Mouse (Mus musculus): Measurements from ENCODE around the gene Hist1h2bg. TPM values are rescaled to one million over a fixed set of nuclear protein-coding genes. Genes with fewer than 3 reads are reported as not detected.
"Not testable (repeated sequence)": the region's sequence is repeated elsewhere in the genome, so short reads cannot be mapped to it uniquely, and the experiment has no call there.

Gene Hist1h2bg
- polyA plus RNA-seq, 1 experiment from 2014 or later: 25.4 TPM

DNA sequence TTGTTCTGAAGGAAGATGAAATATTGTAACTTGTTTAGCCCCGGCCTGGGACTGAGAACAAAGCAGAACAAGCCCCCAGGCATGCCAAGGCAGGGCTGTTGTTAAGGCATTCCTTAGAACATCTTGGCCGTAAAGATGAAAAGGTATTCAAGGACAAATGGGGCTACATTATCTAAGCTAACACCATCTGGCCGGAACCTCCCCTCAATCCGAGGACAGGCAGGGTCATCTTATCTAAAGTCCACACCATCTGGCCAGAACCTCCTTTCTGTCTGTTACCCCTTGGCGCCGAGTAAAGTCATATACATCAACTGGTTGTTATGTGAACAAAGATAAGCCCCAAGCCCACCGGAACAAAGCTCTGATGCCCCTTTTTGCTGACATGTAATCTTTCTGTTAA is 20.7 kb downstream of the Hist1h2bg start:
- not testable (repeated sequence) for ATAC-seq (ENCODE audit: insufficient number of reproducible peaks, insufficient read depth, low FRiP score, low TSS enrichment, low read depth); H3K27me3 ChIP-seq; H3K4me3 ChIP-seq (replicated peaks); H3K4me1 ChIP-seq (replicated peaks); H3K4me2 ChIP-seq; H3K27ac ChIP-seq; H3K36me3 ChIP-seq; H3K9me3 ChIP-seq; H3K9ac ChIP-seq (replicated peaks)
- 88% methylated on average over 7 of the region's 7 CpGs for WGBS

DNA sequence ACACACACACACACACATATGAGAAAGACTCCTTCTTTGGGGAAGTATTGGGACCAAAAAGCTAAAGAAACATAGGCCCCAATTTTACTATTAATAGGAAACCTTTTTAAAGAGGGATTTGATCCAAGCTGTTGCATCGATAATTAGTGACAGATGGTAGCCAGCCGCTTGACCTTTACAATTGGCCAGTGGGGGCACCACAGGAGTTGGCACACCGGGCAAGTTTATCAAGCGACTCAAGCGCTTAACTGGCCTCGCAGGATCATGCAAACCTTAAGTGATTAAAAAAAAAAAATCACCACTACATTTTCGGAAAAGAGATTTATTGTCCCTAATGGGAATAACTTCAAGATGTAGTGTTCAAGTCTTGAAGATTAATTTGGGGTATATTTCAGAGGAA is 21.4 kb downstream of the Hist1h2bg start:
- no peak overlapping the region for H3K4me3 ChIP-seq (replicated peaks)
- no peak overlapping the region for H3K9ac ChIP-seq (replicated peaks)
- no peak overlapping the region for H3K4me2 ChIP-seq
- H3K4me1 ChIP-seq (replicated peaks): peaks cover 5% of the 10 kb centered on the region; the same call in 1 of the 2 replicates
- peak overlapping the region; percentile 71; the same call in 1 of the 2 replicates for H3K27ac ChIP-seq
- WGBS: 57% methylated on average over 7 of the region's 7 CpGs
- no peaks in the 10 kb centered on the region for H3K36me3 ChIP-seq
- H3K9me3 ChIP-seq: no peaks in the 10 kb centered on the region
- no peaks in the 10 kb centered on the region for H3K27me3 ChIP-seq
- no peak for ATAC-seq (ENCODE audit: insufficient number of reproducible peaks, insufficient read depth, low FRiP score, low TSS enrichment, low read depth)

DNA sequence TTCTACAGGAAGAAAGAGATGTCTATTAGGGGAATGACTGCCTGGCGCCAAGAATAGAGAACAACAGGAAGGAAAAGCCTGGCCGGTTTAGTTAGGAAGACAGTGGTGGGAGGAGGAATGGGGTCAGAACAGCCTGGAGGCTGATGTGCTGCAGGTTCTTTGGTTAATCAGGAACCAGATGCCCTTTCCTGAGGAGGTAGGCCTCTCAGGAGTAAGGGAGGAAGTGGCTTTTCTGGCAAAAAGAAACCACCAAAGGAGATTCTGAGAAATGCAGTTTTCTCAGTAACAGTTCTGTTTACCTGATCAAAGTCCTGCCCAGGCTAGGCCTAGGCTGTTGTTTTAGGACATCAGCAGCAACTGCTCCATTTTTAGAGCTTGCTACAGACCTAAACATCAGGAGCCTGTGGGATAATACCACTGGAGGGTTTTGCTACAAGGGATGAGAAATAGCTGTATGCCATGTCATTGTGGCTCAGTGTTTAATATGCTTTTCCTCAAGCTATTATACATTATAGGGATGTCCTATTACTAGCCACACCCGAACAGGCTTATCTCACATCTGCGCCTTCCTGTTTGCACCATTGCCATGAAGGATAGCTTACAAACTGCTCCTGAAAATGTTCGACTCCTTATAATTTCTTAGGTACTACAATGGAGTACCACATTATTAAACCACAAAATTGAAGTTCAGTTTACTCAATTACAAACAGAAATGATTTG is 22.0 kb downstream of the Hist1h2bg start:
- Histone ChIP-seq H3K9ac (replicated peaks) (no peak overlapping the region), H3K4me1 (replicated peaks) (peaks cover 5% of the 10 kb centered on the region; the same call in 1 of the 2 replicates), H3K27me3 (no peaks in the 10 kb centered on the region), H3K36me3 (no peaks in the 10 kb centered on the region), H3K4me3 (replicated peaks) (no peak overlapping the region), H3K9me3 (no peaks in the 10 kb centered on the region), H3K27ac (peak overlapping the region; percentile 71), H3K4me2 (no peak overlapping the region)
- 66% methylated on average over 5 of the region's 5 CpGs for WGBS
- ATAC-seq (ENCODE audit: insufficient number of reproducible peaks, insufficient read depth, low FRiP score, low TSS enrichment, low read depth): no peak

DNA sequence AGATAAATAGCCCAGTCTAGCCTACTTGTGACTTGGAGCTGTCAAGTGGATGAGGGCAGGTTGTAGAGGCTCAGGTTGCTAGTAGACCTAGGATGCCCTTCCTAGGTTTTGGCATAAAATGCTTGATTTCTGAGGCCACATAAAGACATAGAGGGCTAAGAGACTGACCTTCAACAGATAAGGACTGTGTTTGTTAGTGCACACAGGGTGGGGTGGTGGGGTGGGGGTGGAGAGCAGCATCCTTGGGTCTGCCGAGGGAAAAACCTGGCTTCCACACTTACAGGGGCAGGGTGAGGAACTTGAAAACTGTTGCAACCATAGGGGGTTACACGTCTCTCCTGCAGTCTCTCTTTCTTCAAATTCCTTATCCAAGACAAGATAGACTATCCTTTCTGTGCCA is 24.0 kb downstream of the Hist1h2bg start:
- Histone ChIP-seq H3K27me3 (no peaks in the 10 kb centered on the region), H3K4me3 (replicated peaks) (no peak overlapping the region), H3K27ac (no peak overlapping the region), H3K4me2 (no peak overlapping the region), H3K36me3 (no peaks in the 10 kb centered on the region), H3K4me1 (replicated peaks) (peaks cover 5% of the 10 kb centered on the region; the same call in 1 of the 2 replicates), H3K9ac (replicated peaks) (no peak overlapping the region), H3K9me3 (no peaks in the 10 kb centered on the region)
- 63% methylated on average over 2 of the region's 2 CpGs for WGBS
- no peak for ATAC-seq (ENCODE audit: insufficient number of reproducible peaks, insufficient read depth, low FRiP score, low TSS enrichment, low read depth)

DNA sequence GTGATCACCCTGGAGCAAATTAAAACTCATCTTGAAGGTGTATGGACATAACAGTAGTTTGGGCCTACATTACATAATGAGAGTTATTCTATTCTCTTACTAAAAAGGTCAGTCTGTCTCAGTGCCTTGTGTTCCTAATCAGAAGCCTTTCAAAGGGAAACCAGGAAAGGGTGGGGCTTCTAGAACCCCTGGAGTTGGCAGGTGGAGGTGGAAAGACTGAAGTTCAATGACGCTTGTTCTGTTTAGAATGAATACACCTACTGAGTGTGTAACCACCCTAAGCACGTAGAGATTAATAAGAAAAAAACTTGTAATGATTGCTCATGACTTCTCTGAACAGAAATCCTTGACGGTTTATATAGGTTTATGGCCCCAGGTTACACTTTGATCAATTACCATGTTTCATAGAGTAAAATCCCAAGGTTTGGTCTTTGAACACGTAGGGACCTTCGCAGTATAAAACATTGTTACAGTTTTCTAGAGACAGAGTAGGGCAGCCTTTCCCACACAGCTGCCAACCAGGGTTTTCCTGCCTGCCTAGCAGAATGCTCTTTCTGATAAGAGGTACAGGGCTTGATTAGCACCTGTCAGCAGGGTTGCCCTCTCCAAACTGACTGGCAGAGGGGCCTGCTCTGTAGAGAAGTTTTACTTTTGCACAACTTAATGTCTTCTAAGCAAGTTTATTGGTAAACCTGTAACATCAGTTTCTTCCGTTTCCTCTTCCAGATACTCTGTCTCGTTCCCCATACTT is 24.6 kb downstream of the Hist1h2bg start:
- Histone ChIP-seq H3K36me3 (no peaks in the 10 kb centered on the region), H3K9me3 (no peaks in the 10 kb centered on the region), H3K9ac (replicated peaks) (no peak overlapping the region; the same call in 1 of the 2 replicates), H3K4me2 (no peak overlapping the region), H3K27ac (no peak overlapping the region), H3K4me3 (replicated peaks) (no peak overlapping the region), H3K4me1 (replicated peaks) (peaks cover 5% of the 10 kb centered on the region; the same call in 1 of the 2 replicates), H3K27me3 (no peaks in the 10 kb centered on the region)
- no peak for ATAC-seq (ENCODE audit: insufficient number of reproducible peaks, insufficient read depth, low FRiP score, low TSS enrichment, low read depth)
- WGBS: 78% methylated on average over 7 of the region's 7 CpGs

DNA sequence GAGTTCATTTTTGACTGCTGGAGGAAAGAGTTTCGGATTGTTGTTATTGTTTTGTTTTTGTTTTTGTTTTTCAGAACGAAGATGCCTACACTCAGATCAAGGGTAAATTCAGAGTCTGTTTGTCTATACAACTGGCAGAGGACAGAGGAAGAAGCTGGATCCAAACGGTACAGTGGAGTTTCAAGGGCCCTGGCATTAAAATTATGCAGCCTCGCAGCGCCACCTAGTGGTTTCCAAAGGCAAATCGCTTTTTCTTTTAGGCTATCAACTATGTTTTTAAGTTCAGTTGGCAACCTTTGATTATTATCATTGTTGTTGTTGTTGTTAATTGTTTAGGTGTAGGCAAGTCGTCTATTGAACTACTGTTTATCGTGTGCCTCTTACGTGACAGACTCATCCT is 26.8 kb downstream of the Hist1h2bg start:
- H3K4me1 ChIP-seq (replicated peaks): peaks cover 4% of the 10 kb centered on the region; the same call in 1 of the 2 replicates
- 7% methylated on average over 9 of the region's 9 CpGs for WGBS
- no peak for ATAC-seq (ENCODE audit: insufficient number of reproducible peaks, insufficient read depth, low FRiP score, low TSS enrichment, low read depth)
- H3K9me3 ChIP-seq: no peaks in the 10 kb centered on the region
- no peak overlapping the region for H3K9ac ChIP-seq (replicated peaks)
- H3K4me3 ChIP-seq (replicated peaks): no peak overlapping the region
- H3K27ac ChIP-seq: no peak overlapping the region
- no peaks in the 10 kb centered on the region for H3K36me3 ChIP-seq
- no peak overlapping the region for H3K4me2 ChIP-seq
- H3K27me3 ChIP-seq: no peaks in the 10 kb centered on the region

DNA sequence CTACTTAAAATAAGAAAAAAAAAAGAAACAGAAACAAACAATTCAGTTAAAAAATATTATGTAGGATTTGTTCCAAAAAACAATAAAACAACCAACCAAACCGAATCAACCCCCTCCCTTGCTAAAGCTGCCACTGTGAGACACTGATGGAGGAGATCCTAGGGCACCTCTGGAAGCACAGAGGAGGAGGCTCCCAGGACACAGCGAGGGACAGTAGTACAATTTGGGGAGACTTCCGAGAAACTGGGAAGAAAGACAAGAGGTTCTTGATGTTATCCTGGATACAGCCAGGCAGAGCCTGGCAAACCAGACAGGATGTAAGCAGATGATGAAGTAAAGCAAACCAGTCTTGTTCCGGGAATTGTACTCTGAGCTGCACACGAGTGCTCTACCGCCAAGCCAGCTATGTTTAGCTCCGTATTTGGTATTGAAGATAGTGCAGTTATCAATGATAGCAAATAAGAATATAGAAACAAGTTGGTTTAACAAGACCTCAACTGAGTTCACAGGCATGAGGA is 32.0 kb downstream of the Hist1h2bg start:
- no peaks in the 10 kb centered on the region for H3K36me3 ChIP-seq
- 87% methylated on average over 7 of the region's 7 CpGs for WGBS
- no peak overlapping the region for H3K4me3 ChIP-seq (replicated peaks)
- H3K27ac ChIP-seq: no peak overlapping the region
- no peaks in the 10 kb centered on the region for H3K27me3 ChIP-seq
- no peaks in the 10 kb centered on the region for H3K4me1 ChIP-seq (replicated peaks)
- no peaks in the 10 kb centered on the region for H3K9me3 ChIP-seq
- H3K9ac ChIP-seq (replicated peaks): no peak overlapping the region
- H3K4me2 ChIP-seq: no peak overlapping the region
- no peak for ATAC-seq (ENCODE audit: insufficient number of reproducible peaks, insufficient read depth, low FRiP score, low TSS enrichment, low read depth)

DNA sequence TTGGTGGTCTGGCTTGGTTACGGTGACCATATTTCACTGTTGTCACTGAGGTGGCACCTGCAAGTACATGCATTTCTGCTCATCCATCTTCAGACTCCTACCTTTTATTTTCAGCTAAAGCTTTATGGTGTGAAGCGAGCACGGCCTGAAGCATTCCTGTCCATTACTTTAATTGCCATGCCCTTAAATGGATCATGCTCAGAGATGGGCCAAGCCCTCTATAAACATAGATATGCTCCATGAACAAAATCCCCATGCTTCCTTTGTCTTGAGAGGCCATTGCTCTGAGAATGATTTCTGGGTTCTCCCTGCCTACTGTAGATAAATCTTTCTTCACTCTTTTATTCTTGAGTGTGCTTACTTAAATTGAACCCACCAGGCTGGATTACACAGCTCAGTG is 33.3 kb downstream of the Hist1h2bg start:
- no peak overlapping the region for H3K4me3 ChIP-seq (replicated peaks)
- WGBS: 88% methylated on average over 3 of the region's 3 CpGs
- no peaks in the 10 kb centered on the region for H3K27me3 ChIP-seq
- no peak overlapping the region for H3K9ac ChIP-seq (replicated peaks)
- H3K9me3 ChIP-seq: no peaks in the 10 kb centered on the region
- no peaks in the 10 kb centered on the region for H3K4me1 ChIP-seq (replicated peaks)
- H3K4me2 ChIP-seq: no peak overlapping the region
- no peaks in the 10 kb centered on the region for H3K36me3 ChIP-seq
- no peak for ATAC-seq (ENCODE audit: insufficient number of reproducible peaks, insufficient read depth, low FRiP score, low TSS enrichment, low read depth)
- no peak overlapping the region for H3K27ac ChIP-seq

DNA sequence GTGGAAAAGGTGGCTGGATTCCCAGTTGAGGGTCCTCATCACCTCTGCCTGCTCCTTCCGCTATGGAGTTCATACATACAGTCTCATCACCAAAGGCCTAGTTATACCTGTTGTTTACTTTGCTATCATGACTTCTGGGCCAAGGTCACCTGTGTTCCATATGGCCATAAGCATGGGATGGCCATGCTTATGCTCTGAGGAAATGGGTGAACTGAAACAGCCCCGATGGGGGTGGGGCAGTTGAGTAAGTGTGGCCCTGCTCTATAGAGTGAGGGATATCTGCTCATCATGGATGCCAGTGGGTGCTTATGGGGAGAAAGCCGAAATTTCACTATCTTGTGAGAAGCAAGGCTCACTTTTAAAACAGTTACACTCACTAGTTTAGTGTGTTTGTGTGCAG is 33.9 kb downstream of the Hist1h2bg start:
- H3K27ac ChIP-seq: no peak overlapping the region
- H3K4me2 ChIP-seq: no peak overlapping the region
- H3K9me3 ChIP-seq: no peaks in the 10 kb centered on the region
- WGBS: 88% methylated on average over 3 of the region's 3 CpGs
- ATAC-seq (ENCODE audit: insufficient number of reproducible peaks, insufficient read depth, low FRiP score, low TSS enrichment, low read depth): no peak
- H3K9ac ChIP-seq (replicated peaks): no peak overlapping the region
- no peaks in the 10 kb centered on the region for H3K36me3 ChIP-seq
- H3K4me1 ChIP-seq (replicated peaks): no peaks in the 10 kb centered on the region
- no peak overlapping the region for H3K4me3 ChIP-seq (replicated peaks)
- no peaks in the 10 kb centered on the region for H3K27me3 ChIP-seq

DNA sequence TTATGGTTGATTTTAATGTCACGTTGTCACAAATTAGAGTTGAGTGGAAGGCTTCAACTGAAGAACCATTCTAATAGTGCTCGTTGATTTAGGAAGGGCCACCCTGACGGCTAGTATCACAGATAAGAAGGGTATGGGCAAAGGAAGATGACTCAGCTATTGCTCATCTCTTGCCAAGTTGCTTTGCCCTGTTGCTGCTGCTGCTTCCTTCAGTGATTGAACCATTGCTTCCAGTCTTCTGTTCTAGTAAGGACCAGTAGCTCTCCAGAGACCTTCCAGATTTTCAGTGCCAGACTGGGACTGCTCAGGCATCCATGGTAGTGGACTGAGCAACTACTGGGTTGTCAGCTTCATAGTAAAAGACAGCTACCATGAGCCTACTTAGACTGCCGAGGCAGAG is 38.0 kb downstream of the Hist1h2bg start:
- no peak for ATAC-seq (ENCODE audit: insufficient number of reproducible peaks, insufficient read depth, low FRiP score, low TSS enrichment, low read depth)

DNA sequence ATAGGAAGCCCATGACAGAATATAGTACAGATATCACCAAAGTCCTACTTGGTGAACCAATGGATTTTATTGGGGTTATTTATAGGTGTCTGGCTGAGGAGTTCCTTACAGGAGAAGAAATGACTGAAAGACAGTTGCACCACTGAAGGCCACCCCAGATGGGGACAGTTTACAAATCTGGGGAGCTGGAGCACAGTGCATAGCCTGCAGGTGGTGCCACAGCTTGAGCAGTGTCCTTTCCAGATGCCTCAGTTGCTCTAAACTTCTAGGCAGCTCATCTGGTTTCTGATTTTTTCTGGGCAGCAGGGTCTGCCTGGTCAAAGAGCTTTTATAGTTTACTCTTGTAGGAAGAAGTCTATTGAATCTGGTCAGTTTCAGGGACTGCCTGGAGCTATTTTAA is 38.6 kb downstream of the Hist1h2bg start:
- Histone ChIP-seq H3K4me3 (replicated peaks) (no peak overlapping the region), H3K27me3 (no peaks in the 10 kb centered on the region), H3K9me3 (no peaks in the 10 kb centered on the region), H3K36me3 (no peaks in the 10 kb centered on the region), H3K4me2 (no peak overlapping the region), H3K4me1 (replicated peaks) (no peaks in the 10 kb centered on the region), H3K9ac (replicated peaks) (no peak overlapping the region), H3K27ac (no peak overlapping the region)
- no peak for ATAC-seq (ENCODE audit: insufficient number of reproducible peaks, insufficient read depth, low FRiP score, low TSS enrichment, low read depth)

More for the DNA sequence above, 38.0 kb downstream of the Hist1h2bg start:
- H3K4me3 ChIP-seq (replicated peaks): no peak overlapping the region
- H3K4me2 ChIP-seq: no peak overlapping the region
- H3K4me1 ChIP-seq (replicated peaks): no peaks in the 10 kb centered on the region
- no peaks in the 10 kb centered on the region for H3K27me3 ChIP-seq
- H3K9ac ChIP-seq (replicated peaks): no peak overlapping the region
- no peaks in the 10 kb centered on the region for H3K9me3 ChIP-seq
- WGBS: 90% methylated on average over 4 of the region's 4 CpGs
- no peak overlapping the region for H3K27ac ChIP-seq
- H3K36me3 ChIP-seq: no peaks in the 10 kb centered on the region
